Mouse (Mus musculus) G1E (cell line): ENCODE measurements around the gene Gm20219. TPM values are rescaled to one million over a fixed set of nuclear protein-coding genes. Genes with fewer than 3 reads are reported as not detected.
A peak's percentile ranks its signal among the peaks of the same experiment; 100 is the strongest.

Experiments
- ATAC-seq: 2 replicates; pipeline ENCODE4 v1.8.0; 2016; ENCODE audit warnings: mild to moderate bottlenecking; ENCODE audit not compliant: insufficient number of reproducible peaks, poor library complexity, low FRiP score, severe bottlenecking; ENCODE audit errors: extremely low read depth
- DNase-seq: peaks from one replicate; pipeline ENCODE4 v3.0.0; 2012; ENCODE audit warnings: low spot score
- H3K27me3 ChIP-seq: 2 replicates; pipeline ENCODE4 v1.6.1; 2012; ENCODE audit warnings: mild to moderate bottlenecking, low read length, inconsistent platforms; ENCODE audit not compliant: insufficient read depth
- H3K36me3 ChIP-seq: replicated peaks from 2 replicates; pipeline ENCODE3; 2012; ENCODE audit warnings: mild to moderate bottlenecking, inconsistent platforms
- H3K4me1 ChIP-seq: 2 replicates; pipeline ENCODE4 v1.6.1; 2012; ENCODE audit warnings: low read depth, low read length, inconsistent platforms, mixed read lengths; ENCODE audit not compliant: insufficient read depth
- H3K4me3 ChIP-seq: 2 replicates; pipeline ENCODE4 v1.5.1; 2012; ENCODE audit warnings: low read depth, mild to moderate bottlenecking, inconsistent platforms, low read length, moderate library complexity, mixed read lengths
- H3K9me3 ChIP-seq: replicated peaks from 2 replicates; pipeline ENCODE4 v1.6.1; 2012; ENCODE audit warnings: inconsistent platforms
- CTCF ChIP-seq: IDR thresholded peaks from 2 replicates; pipeline ENCODE4 v1.5.1; 2012; ENCODE audit warnings: low read depth, low read length, inconsistent platforms, mixed read lengths
- GATA1 ChIP-seq: IDR thresholded peaks from 2 replicates; pipeline ENCODE4 v1.6.1; 2012; ENCODE audit warnings: borderline replicate concordance, low read length, inconsistent platforms, mixed read lengths
- GATA2 ChIP-seq: IDR thresholded peaks from 2 replicates; pipeline ENCODE4 v1.6.1; 2012; ENCODE audit warnings: low read depth, low read length, inconsistent platforms, borderline replicate concordance
- POLR2AphosphoS5 ChIP-seq: IDR thresholded peaks from 2 replicates; pipeline ENCODE4 v1.6.1; 2012; ENCODE audit warnings: low read depth, low read length, inconsistent platforms; ENCODE audit not compliant: insufficient replicate concordance
- TAL1 ChIP-seq: conservative IDR thresholded peaks from 2 replicates; pipeline ENCODE4 v1.6.1; 2012; ENCODE audit warnings: low read depth, low read length, inconsistent platforms, mixed read lengths
- polyA plus RNA-seq: library from polyadenylated mRNA; stranded (reverse); fragments of >175 nt; gene quantifications from 2 replicates; pipeline ENCODE4 v1.2.3, GENCODE M21; 2012
- total RNA-seq, 2 experiments: library from RNA; stranded (forward) in 1 of 2; stranded (reverse) in 1 of 2; fragments of 200-1000 nt in 1 of 2; fragments of >200 nt in 1 of 2; fragmentation: Nextera tagmentation in 1 of 2; gene quantifications; 2 replicates each; pipeline ENCODE4 v1.2.3; 2014 to 2017

The Gm20219 gene
- total and polyA plus RNA-seq, 3 experiments, result 0.38 to 4.4 (median 1.0) TPM

- Histone ChIP-seq H3K27me3 (peaks cover 29% of the 10 kb centered on the region), H3K4me3 (peak overlapping the region; percentile 43; the same call in 1 of the 2 replicates), H3K9me3 (no peaks in the 10 kb centered on the region), H3K4me1 (peaks cover 68% of the 10 kb centered on the region), H3K36me3 (no peaks in the 10 kb centered on the region)
- ATAC-seq, result no peak
- TF ChIP-seq GATA1 (no peak), CTCF (no peak), TAL1 (no peak), GATA2 (no peak), POLR2AphosphoS5 (no peak)
- DNase-seq, result peak; percentile 64
Observed at GRCm38 (mm10) chr17:56540562-56540975, 13.6 kb downstream of the Gm20219 start.

DNA sequence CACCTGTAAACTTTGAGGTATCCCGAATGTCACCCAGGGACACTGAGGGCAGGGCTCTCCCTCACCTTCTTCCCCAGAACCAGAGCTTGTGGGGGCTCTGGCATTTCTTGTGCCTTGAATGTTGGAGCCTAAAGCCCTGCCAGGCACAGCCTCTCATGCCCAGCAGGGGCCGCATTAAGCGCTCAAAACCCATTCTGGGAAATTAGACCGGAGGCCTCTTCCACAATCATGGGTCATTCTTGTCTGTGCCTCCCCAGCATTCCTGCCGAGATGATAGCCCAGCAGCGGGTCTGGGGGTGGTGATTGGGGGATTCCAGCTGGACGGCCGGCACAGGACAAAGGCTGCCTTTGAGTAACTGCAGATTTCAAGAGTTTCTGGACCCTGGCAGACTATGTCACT lies 16.3 kb downstream of the Gm20219 start:
- ATAC-seq (no peak), DNase-seq (no peak)
- Histone ChIP-seq H3K36me3 (no peaks in the 10 kb centered on the region), H3K9me3 (no peaks in the 10 kb centered on the region), H3K27me3 (peaks cover 23% of the 10 kb centered on the region), H3K4me1 (peaks cover 66% of the 10 kb centered on the region), H3K4me3 (no peak overlapping the region)
- TF ChIP-seq CTCF, result no peak
- TF ChIP-seq GATA1, result no peak
- no peak for TF ChIP-seq GATA2
- no peak for TF ChIP-seq POLR2AphosphoS5
- TF ChIP-seq TAL1, result no peak

- ATAC-seq, result no peak
- Histone ChIP-seq H3K36me3 (no peaks in the 10 kb centered on the region), H3K9me3 (peaks cover 6% of the 10 kb centered on the region; the same call in 1 of the 2 replicates), H3K27me3 (peaks cover 14% of the 10 kb centered on the region), H3K4me1 (peaks cover 58% of the 10 kb centered on the region), H3K4me3 (no peak overlapping the region)
- no peak for DNase-seq
- no peak for TF ChIP-seq GATA2
- no peak for TF ChIP-seq POLR2AphosphoS5
- TF ChIP-seq CTCF, result no peak
- no peak for TF ChIP-seq TAL1
- no peak for TF ChIP-seq GATA1
Observed at GRCm38 (mm10) chr17:56536874-56537273, 17.3 kb downstream of the Gm20219 start.

- TF ChIP-seq TAL1 (peak; percentile 74), GATA2 (no peak), POLR2AphosphoS5 (no peak), GATA1 (no peak), CTCF (no peak)
- Histone ChIP-seq H3K9me3 (peaks cover 6% of the 10 kb centered on the region; the same call in 1 of the 2 replicates), H3K27me3 (peaks cover 11% of the 10 kb centered on the region), H3K4me1 (peaks cover 53% of the 10 kb centered on the region), H3K36me3 (no peaks in the 10 kb centered on the region), H3K4me3 (peak overlapping the region; percentile 13; the same call in 1 of the 2 replicates)
- ATAC-seq (peak; percentile 84), DNase-seq (peak; percentile 67)
Observed at GRCm38 (mm10) chr17:56536192-56536591, 18.0 kb downstream of the Gm20219 start.

GRCm38 (mm10) chr17:56524943-56525342 lies 29.2 kb downstream of the Gm20219 start:
- peak; percentile 73 for TF ChIP-seq TAL1
- no peak for TF ChIP-seq GATA2
- Histone ChIP-seq H3K36me3 (no peaks in the 10 kb centered on the region), H3K27me3 (no peaks in the 10 kb centered on the region), H3K9me3 (no peaks in the 10 kb centered on the region), H3K4me3 (no peak overlapping the region), H3K4me1 (peaks cover 20% of the 10 kb centered on the region)
- DNase-seq (peak; percentile 34), ATAC-seq (peak; percentile 97)

- TF ChIP-seq GATA1, result no peak
- no peak for TF ChIP-seq GATA2
- TF ChIP-seq POLR2AphosphoS5, result no peak
- TF ChIP-seq TAL1, result no peak
- TF ChIP-seq CTCF, result no peak
- DNase-seq (no peak), ATAC-seq (no peak)
- H3K27me3 ChIP-seq, result peaks cover 11% of the 10 kb centered on the region; the same call in 1 of the 2 replicates
- H3K4me1 ChIP-seq, result peaks cover 20% of the 10 kb centered on the region
- no peaks in the 10 kb centered on the region for H3K9me3 ChIP-seq
- H3K36me3 ChIP-seq, result no peaks in the 10 kb centered on the region
- H3K4me3 ChIP-seq, result no peak overlapping the region
Observed at GRCm38 (mm10) chr17:56522744-56523143, 31.4 kb downstream of the Gm20219 start.
